9 mouse cellular contexts compared by ENCODE assay signal in the genomic region with DNA sequence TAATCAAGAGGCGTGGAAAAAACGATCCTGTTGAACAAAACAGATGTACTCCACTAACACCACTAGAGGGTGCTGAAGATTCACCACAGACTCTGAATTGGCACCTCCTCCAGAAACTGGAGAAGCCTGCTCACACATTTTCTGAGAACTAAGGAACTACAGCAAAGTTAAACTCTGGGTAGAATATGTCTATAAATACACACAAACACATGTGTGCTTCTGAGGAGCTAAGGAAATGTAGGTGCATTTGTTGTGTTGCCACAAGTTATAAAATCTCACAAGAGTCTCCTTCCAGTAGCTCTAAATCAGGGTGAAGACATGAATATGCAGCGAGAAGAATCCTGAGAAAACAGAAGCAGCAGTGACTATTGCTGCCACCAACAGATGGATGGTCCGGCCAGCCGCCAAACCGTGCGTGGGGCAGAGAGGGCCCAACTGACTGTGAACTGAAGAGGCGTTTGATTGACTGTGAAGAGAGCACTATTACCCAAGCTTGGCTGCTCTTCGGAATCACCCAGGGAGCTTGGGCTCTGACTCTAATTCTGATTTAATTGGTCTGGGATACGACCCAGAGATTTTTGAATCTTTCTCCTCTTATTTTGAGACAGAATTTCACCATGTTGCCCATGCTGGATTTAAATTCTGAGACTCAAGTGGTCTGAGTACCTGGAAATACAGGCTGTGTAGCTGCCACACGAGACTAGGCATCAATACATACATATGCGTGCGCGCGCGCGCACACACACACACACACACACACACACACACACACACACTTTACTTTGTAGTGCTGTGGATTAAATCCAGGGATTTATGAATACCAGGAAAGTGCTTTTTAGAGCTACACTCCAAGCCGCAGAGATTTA. TPM values are rescaled to one million over a fixed set of nuclear protein-coding genes. Genes with fewer than 3 reads are reported as not detected.
A peak's percentile ranks its signal among the peaks of the same experiment; 100 is the strongest.
DNase-seq lines count a peak whose midpoint lies in the region; ATAC-seq and TF ChIP-seq lines count a peak whose summit lies in the region.
"Had no signal": no experiment of that assay in that cellular context is flagged by ENCODE, and none has a peak within 500 bp of the region (broad histone marks: within the 10 kb centered on the region; RNA-seq: fewer than 3 reads in every experiment).

No protein-coding gene starts in this region.

- H3K4me3 ChIP-seq in liver, embryonic 14.5 days (ENCODE audit: insufficient read depth in 1 of 2, low read depth in 2 of 2, low read length in 2 of 2) = no peak overlapping the region
- H3K4me3 ChIP-seq in liver, embryonic 11.5 days (ENCODE audit: low read depth, low read length) = no peak overlapping the region
- H3K4me3 ChIP-seq: myocyte had no signal

- 61% methylated on average over 18 of the region's 18 CpGs for WGBS in liver, embryonic 14.5 days (ENCODE audit: insufficient replicate concordance)
- 65% methylated on average over 18 of the region's 18 CpGs for WGBS in liver, embryonic 11.5 days

- no peak for ATAC-seq in liver, embryonic 14.5 days (ENCODE audit: insufficient read depth)
- no peak for ATAC-seq in liver, embryonic 11.5 days (replicated peaks; ENCODE audit: low FRiP score)
- ATAC-seq in megakaryocyte progenitor cell, adult 5-6 weeks (replicated peaks; ENCODE audit: poor library complexity) = peak; percentile 96

- no peaks in the 10 kb centered on the region for H3K27me3 ChIP-seq in liver, embryonic 14.5 days (ENCODE audit: control insufficient read depth, insufficient read depth, low read length)
- H3K27me3 ChIP-seq in liver, embryonic 11.5 days (replicated peaks; ENCODE audit: control insufficient read depth, insufficient read depth, low read length) = no peaks in the 10 kb centered on the region

- no peak overlapping the region for H3K9ac ChIP-seq in liver, embryonic 14.5 days (replicated peaks)
- no peak overlapping the region for H3K9ac ChIP-seq in liver, embryonic 11.5 days (ENCODE audit: low read depth, low read length)

- H3K4me1 ChIP-seq in liver, embryonic 14.5 days (replicated peaks; ENCODE audit: control insufficient read depth in 2 of 2, insufficient read depth in 2 of 2, low read length in 1 of 2) = no peaks in the 10 kb centered on the region
- no peaks in the 10 kb centered on the region for H3K4me1 ChIP-seq in liver, embryonic 11.5 days (replicated peaks; ENCODE audit: control insufficient read depth, insufficient read depth, low read length)

- DNase-seq in liver, embryonic 14.5 days (ENCODE audit: low read depth in 3 of 3, low spot score in 3 of 3) = peak; percentile 3 to 7 (median 7)
- DNase-seq in liver, embryonic 11.5 days (ENCODE audit: low spot score) = no peak
- DNase-seq in cerebellum, adult 9-11 months = peak; percentile 85
- peak; percentile 71 to 78 for DNase-seq in frontal cortex, postnatal 10 days (ENCODE audit: low spot score in 2 of 2)
- DNase-seq in hindlimb bud, embryonic 11.5 days (ENCODE audit: extremely low spot score, low read depth, low spot score) = peak; percentile 47
- peak; percentile 36 to 62 for DNase-seq in layer of hippocampus, postnatal 25 days (ENCODE audit: extremely low spot score in 1 of 2, low spot score in 1 of 2)
- peak; percentile 88 to 91 for DNase-seq in right cerebral cortex, postnatal 10 days (ENCODE audit: low spot score in 2 of 2)

- peak; percentile 56 for TF ChIP-seq CTCF in liver, embryonic 14.5 days (IDR thresholded peaks at IDR 0.05; ENCODE audit: low read depth)

- H3K27ac ChIP-seq in liver, embryonic 14.5 days = no peak overlapping the region
- no peak overlapping the region for H3K27ac ChIP-seq in liver, embryonic 11.5 days (ENCODE audit: low read depth, low read length)

- no peak overlapping the region for H3K4me2 ChIP-seq in liver, embryonic 14.5 days (ENCODE audit: low read depth)
- H3K4me2 ChIP-seq in liver, embryonic 11.5 days = no peak overlapping the region

- no peak for TF ChIP-seq EP300 in liver, embryonic 14.5 days (IDR thresholded peaks at IDR 0.05; ENCODE audit: low read depth)

- H3K36me3 ChIP-seq in liver, embryonic 14.5 days (replicated peaks; ENCODE audit: control insufficient read depth, insufficient read depth, low read depth) = no peaks in the 10 kb centered on the region
- H3K36me3 ChIP-seq in liver, embryonic 11.5 days (ENCODE audit: control insufficient read depth, insufficient read depth, low read length) = no peaks in the 10 kb centered on the region

- no peaks in the 10 kb centered on the region for H3K9me3 ChIP-seq in liver, embryonic 14.5 days (ENCODE audit: control insufficient read depth, low read length)
- H3K9me3 ChIP-seq in liver, embryonic 11.5 days (ENCODE audit: control insufficient read depth, low read length) = no peaks in the 10 kb centered on the region

RNA-seq across cellular contexts. Expression of gene Khdc1b, which starts 28.2 kb away (rescaled TPM):
- not detected in 2 replicates for polyA plus RNA-seq in liver, embryonic 14.5 days (2012; rRNA removed)
- not detected in 2 replicates for polyA plus RNA-seq in liver, embryonic 14.5 days (2014; fragmentation: Nextera tagmentation; extraction: Ambion mirVana)
- polyA plus RNA-seq in liver, embryonic 11.5 days (2014; fragmentation: Nextera tagmentation; extraction: Ambion mirVana) = not detected in 2 replicates
- not detected for total RNA-seq in layer of hippocampus, postnatal 25 days (2021)
- total RNA-seq in megakaryocyte progenitor cell, adult 5-6 weeks (2015) = not detected in 2 replicates
- total RNA-seq in megakaryocyte progenitor cell, adult 5-6 weeks (2017) = not detected in 2 replicates
- polyA plus RNA-seq: myocyte had no signal

RNA-seq across cellular contexts. Expression of gene Khdc1c, which starts 43.4 kb away (rescaled TPM):
- polyA plus RNA-seq in liver, embryonic 14.5 days (2012; rRNA removed) = not detected in 2 replicates
- not detected in 2 replicates for polyA plus RNA-seq in liver, embryonic 14.5 days (2014; fragmentation: Nextera tagmentation; extraction: Ambion mirVana)
- polyA plus RNA-seq in liver, embryonic 11.5 days (2014; fragmentation: Nextera tagmentation; extraction: Ambion mirVana) = not detected in 2 replicates
- not detected for total RNA-seq in layer of hippocampus, postnatal 25 days (2021)
- not detected in 2 replicates for total RNA-seq in megakaryocyte progenitor cell, adult 5-6 weeks (2015)
- not detected in 2 replicates for total RNA-seq in megakaryocyte progenitor cell, adult 5-6 weeks (2017)
- polyA plus RNA-seq: myocyte had no signal
